Mouse (Mus musculus) cerebellum, adult 9-11 months (tissue): ENCODE results near the gene Entpd1.

ENCODE experiments used
- DNase-seq: peaks from one replicate; pipeline ENCODE4 v3.0.0; 2022

The Entpd1 gene

GRCm38 (mm10) chr19:40630096-40630495 is 17.9 kb downstream of the Entpd1 start:
- no peak for DNase-seq

GRCm38 (mm10) chr19:40630606-40631005 is 18.4 kb downstream of the Entpd1 start:
- DNase-seq = no peak

GRCm38 (mm10) chr19:40632193-40632592 is 20.0 kb downstream of the Entpd1 start:
- no peak for DNase-seq

GRCm38 (mm10) chr19:40632668-40633067 is 20.5 kb downstream of the Entpd1 start:
- peak; percentile 20 for DNase-seq

DNA sequence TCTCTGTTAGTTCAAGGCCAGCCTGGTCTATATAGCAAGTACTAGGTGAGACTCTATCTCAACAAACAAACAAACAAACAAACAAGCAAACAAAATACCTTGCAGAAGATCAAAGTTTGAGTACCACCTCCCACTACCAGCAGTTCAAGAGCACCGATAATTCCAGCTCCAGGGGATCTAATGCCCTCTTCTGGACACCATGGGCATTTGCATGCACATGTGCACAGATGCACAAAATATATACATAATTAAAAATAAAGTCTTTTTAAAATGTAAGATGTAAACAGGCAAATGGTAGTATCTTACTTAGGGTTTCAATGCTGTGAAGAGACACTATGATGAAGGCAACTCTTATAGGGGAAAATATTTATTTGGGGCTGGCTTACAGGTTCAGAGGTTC is 21.0 kb downstream of the Entpd1 start:
- no peak for DNase-seq

GRCm38 (mm10) chr19:40637091-40637490 is 24.9 kb downstream of the Entpd1 start:
- no peak for DNase-seq

DNA sequence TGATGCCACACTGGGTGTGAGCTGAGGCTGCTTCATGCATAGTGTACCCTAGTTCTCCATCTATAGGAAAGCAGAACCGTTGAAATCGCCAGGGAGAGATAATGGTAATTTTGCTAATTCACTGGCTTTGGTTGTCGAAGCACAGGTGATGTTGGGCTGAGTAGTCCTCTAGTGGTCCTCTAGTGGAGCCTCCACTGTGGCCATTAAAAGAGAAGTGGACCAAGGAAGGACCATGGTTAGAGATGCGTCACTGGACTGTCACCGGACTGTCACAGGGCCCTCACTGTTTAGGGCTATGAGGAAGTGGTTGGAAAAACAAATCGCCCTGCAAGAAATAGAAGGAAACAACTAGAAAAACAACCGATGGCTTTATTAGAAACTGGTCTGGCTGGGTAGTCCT is 25.4 kb downstream of the Entpd1 start:
- no peak for DNase-seq

GRCm38 (mm10) chr19:40638582-40638981 is 26.4 kb downstream of the Entpd1 start:
- DNase-seq = no peak

- no peak for DNase-seq
Observed at GRCm38 (mm10) chr19:40639729-40640304, 27.7 kb downstream of the Entpd1 start.

- no peak for DNase-seq
Observed at GRCm38 (mm10) chr19:40640799-40641198, 28.6 kb downstream of the Entpd1 start.

GRCm38 (mm10) chr19:40643846-40644245 is 31.7 kb downstream of the Entpd1 start:
- DNase-seq = no peak

GRCm38 (mm10) chr19:40646379-40646778 is 34.2 kb downstream of the Entpd1 start:
- DNase-seq = no peak

DNA sequence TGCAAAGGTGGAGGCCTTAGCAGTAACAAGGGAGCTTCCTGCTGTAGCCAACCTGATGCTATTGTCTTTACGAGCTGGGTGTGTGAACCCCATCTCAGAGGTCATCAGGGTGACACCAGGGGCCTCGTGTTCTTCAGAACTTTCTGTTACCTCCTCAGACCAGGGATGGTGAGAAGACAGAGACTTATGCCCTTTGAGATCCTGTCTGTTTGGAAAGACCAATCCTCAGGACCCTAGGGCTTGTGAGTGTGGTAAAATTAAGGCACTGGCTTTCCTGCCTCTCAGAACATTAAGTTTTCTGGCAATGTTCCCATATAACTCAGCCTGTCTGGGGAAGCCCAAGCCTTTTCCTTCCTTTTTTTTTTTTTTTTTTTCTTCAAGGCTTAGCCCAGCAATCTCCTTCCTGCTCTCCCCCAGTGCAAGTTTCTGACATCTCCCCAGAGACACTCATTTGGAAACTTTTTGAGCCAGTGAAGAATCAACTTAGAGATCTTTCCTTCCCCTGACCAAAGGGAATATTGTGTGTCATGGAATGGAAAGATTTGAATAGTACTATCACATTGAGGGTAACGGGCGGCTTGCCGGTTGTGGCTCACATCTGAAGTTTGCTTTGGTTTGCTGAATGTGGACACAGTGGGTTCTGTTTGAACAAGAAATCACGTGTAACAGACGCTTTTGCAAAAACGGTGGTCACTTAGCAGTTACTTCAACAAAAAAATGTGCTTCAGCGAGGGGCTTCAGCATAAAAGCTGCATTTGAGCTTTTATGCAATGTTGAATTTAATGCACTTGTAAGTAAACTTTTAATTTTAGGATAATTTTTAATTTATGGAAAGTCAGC is 35.4 kb downstream of the Entpd1 start:
- DNase-seq = no peak

- no peak for DNase-seq
Observed at GRCm38 (mm10) chr19:40650090-40650489, 37.9 kb downstream of the Entpd1 start.

DNA sequence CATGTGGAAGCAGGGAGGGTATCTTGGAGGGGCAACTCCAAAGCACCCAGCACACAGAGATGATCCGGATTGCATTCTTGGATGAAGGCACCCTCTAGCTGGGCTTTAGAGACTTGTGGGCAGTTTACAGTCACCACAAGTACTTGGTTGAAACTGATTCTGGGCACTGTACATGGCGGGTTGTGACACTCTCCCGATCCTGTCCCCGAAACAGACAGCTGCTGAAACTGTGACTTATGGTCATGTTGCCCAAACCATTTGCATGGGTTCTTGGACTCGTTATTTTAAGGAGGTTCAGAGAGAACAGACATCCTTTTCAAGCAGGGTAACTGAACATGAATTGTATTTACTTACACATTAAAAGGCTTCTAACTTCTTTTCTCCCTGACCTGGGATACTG is 44.0 kb downstream of the Entpd1 start:
- no peak for DNase-seq

DNA sequence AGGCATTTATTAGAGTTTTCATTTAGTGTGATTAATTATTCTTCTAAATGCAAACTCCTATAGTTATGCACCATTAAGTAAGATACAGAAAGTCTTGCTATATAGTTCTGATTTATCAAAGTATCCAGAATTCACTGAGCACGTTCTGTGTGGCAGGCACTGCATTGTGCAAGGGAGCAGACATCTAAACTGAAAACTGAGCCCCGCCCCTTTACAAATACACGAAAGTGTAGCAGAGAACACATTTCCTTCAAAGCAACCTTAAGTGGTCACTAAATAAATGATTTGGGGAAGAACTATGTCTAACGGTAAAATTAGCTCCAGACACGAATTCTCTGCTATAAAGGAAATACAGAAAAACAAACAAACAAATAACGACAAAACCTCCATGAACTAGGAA is 46.1 kb downstream of the Entpd1 start:
- no peak for DNase-seq

DNA sequence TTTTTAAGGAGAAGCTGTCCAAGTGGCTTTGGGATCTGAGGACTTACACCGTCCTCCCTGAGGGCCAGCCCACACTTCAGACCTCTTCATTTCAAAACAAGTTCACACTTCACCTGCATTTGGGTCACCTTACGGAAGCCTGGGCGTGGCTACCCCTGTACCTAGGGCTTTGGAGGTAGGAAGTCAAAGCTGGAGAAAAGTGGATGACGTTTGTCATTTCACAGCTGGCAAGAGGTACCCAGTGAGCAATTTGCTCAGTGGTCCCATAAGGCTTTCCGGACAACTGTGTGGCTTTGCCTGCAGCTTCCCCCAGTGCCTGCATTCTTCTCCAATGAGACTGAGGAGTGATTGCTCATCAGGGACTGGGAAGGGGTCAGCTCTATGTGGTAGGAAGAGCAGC is 46.8 kb downstream of the Entpd1 start:
- DNase-seq = no peak

- DNase-seq = no peak
Observed at GRCm38 (mm10) chr19:40659651-40660478, 47.7 kb downstream of the Entpd1 start.

DNA sequence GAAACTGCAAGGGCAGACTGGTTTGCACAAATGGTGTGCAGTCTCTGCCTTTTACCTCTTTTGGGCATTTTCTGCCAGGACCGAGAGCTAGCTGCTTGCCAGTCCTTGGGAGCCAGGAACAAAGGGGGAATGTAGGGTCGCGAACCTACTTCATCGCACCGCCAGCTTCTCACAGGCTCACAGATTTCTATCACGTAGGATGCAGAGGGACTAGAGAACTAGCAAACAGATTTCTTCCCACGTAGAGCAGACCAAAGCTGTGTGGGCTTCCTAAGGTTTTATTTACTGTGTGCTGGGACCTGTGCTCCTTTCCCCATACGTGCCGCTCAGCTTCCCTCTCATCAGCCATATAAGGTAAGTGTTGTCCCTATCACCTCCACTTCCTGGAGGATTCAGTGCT is 48.3 kb downstream of the Entpd1 start:
- no peak for DNase-seq

DNA sequence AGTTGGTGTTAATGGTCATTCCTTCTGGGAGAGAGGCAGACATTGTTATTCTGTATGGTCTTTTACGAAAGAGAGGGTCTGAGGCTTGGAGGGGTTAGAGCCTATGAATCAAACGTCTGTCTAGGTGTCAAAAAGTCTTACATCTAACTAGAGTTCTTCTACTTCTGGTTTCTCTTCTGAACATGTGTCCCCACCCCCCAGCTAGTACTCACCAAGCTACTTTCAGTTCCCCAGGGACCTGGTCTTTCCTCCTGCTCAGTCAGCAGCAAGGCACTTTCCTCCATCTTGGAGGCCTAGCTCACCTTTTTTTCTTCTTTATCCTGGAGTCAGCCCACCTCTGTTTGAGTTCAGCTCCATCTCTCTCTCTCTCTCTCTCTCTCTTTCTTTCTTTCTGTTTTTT is 48.9 kb downstream of the Entpd1 start:
- no peak for DNase-seq

GRCm38 (mm10) chr19:40661874-40662273 is 49.7 kb downstream of the Entpd1 start:
- DNase-seq = no peak

DNA sequence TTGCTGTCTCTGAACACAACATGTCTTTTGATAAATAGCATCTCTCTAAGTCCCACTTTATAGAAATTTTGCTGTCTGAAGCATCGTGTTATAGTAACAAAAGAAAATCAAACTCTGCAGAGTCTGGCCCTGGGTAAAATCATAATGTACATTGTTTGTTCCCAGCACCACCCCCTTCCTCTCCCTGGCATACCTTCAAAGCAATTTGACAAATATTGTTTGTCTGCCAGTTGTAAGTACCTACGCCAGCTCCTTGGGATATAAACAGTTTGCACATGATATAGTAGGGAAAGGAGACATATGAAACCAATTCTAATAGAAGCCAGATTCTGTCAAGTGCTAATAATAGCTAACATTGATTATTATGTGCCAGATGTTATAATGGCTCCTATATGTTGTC is 50.6 kb downstream of the Entpd1 start:
- no peak for DNase-seq

GRCm38 (mm10) chr19:40665778-40666177 is 53.6 kb downstream of the Entpd1 start:
- DNase-seq = no peak

GRCm38 (mm10) chr19:40667111-40667510 is 54.9 kb downstream of the Entpd1 start:
- no peak for DNase-seq
